Mouse (Mus musculus): ENCODE measurements around the gene Slc22a14. TPM values are rescaled to one million over a fixed set of nuclear protein-coding genes. Genes with fewer than 3 reads are reported as not detected.

Slc22a14 gene
- polyA plus RNA-seq, 1 experiment = 0.29 TPM

DNA sequence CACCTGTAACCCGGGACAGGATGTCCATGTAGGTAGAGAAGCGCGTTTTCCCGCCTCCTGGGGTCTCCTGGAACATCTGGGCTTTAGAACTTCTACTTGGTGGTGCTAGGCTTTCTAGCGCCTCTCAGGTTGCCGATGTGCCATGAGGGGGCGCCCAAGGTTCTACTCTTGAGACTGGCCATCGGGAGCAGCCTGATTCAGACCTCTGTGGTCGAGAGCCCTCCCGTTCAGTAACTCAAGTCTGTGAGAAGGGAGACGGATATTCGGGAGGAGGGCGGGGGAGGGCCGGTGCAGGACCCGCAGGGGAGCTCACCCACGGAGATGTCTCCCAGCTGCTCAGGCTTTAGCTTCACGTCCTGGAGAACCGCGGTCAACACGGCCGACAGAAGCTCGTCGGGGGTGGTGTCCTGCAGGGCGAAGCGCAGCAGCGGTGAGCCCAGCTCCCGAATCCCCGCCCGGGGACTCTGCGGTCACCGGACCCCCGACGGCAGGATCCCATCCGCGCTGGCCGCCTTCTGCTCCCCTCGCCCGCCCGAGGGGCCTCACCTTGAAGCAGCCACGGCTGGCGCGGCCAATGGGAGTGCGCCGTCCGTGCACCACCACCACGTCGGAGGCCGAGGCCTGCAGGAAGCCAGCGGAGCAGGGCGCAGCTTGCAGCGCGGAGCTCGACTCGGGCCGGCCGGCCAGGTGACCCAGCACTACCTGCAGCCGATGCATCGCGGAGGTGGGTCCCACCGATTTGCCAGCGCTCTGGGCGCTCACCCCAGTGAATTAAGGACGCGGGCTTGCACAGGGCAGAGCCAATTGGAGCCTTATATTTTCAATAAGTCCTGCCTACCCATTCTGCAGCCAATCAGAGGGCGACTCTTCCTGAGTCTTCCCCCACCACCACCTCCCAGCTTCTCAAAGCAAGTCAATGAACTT is 208.8 kb downstream of the Slc22a14 start, which contains the start of gene Acaa1b:
Gene Acaa1b (minus strand): TSS at position 816 of the 924 bp plus-strand sequence.
- no peak within 1 kb of the TSS for H3K27ac ChIP-seq (ENCODE audit: insufficient read depth, low read length)
- TF ChIP-seq POLR2A (IDR thresholded peaks at IDR 0.05; ENCODE audit: extremely low read depth, insufficient read depth, low read length) (no peak), CTCF (IDR thresholded peaks at IDR 0.05; ENCODE audit: extremely low read depth, insufficient read depth, low read length) (peak; percentile 48; the same call in 1 of the 2 replicates)
- H3K4me3 ChIP-seq (ENCODE audit: insufficient read depth, low read length) = peak within 1 kb of the TSS; percentile 19
- no peaks in the 10 kb centered on the region for H3K4me1 ChIP-seq (ENCODE audit: control insufficient read depth, insufficient read depth, low read length)

DNA sequence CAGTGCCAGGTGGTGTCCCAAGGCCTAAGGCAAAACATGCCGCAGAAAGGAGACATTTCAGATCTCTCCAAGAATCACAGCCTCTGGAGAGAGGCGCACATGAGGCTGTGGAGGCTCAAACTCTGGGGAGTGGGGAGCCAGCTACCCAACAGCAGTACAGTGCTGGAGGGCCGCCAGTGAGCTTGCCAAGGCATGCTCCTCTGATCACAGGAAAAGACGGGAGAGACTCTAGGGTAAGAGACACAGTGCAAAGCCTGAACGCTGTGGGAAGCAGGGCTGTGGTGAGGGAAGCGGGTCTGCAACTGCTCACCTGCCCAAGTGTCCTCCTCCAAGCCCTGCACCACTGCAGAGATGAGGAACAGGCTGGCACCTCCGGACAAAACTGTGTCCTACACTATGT is 209.5 kb downstream of the Slc22a14 start:
- no peak for TF ChIP-seq CTCF (IDR thresholded peaks at IDR 0.05; ENCODE audit: extremely low read depth, insufficient read depth, low read length)
- no peak for TF ChIP-seq POLR2A (IDR thresholded peaks at IDR 0.05; ENCODE audit: extremely low read depth, insufficient read depth, low read length)
- H3K27ac ChIP-seq (ENCODE audit: insufficient read depth, low read length) = no peak overlapping the region

DNA sequence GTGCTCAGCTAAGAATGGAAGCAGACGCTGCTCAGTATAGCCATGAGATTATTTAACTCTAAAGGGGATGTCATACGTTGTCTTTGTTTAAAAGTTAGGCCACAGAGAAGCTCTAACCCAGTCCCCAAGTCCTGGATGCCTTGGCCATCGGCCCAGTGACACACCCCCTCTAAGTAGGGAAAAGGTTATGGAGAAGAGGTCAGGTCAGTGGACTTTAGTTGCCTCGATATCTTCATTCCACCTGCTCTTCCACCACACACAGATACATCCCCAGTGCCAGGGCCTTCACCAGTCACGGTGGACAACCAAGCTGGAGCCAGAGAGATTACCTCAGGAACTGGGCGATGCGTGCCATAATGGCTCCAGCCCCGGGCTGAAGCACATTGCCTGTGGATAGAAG is 209.9 kb downstream of the Slc22a14 start:
- Histone ChIP-seq H3K4me3 (ENCODE audit: insufficient read depth, low read length) (no peak overlapping the region), H3K27ac (ENCODE audit: insufficient read depth, low read length) (no peak overlapping the region), H3K4me1 (ENCODE audit: control insufficient read depth, insufficient read depth, low read length) (no peaks in the 10 kb centered on the region)
- TF ChIP-seq CTCF (IDR thresholded peaks at IDR 0.05; ENCODE audit: extremely low read depth, insufficient read depth, low read length) (no peak), POLR2A (IDR thresholded peaks at IDR 0.05; ENCODE audit: extremely low read depth, insufficient read depth, low read length) (no peak)

More for the DNA sequence above, 209.5 kb downstream of the Slc22a14 start:
- H3K4me3 ChIP-seq (ENCODE audit: insufficient read depth, low read length) = no peak overlapping the region
- no peaks in the 10 kb centered on the region for H3K4me1 ChIP-seq (ENCODE audit: control insufficient read depth, insufficient read depth, low read length)

DNA sequence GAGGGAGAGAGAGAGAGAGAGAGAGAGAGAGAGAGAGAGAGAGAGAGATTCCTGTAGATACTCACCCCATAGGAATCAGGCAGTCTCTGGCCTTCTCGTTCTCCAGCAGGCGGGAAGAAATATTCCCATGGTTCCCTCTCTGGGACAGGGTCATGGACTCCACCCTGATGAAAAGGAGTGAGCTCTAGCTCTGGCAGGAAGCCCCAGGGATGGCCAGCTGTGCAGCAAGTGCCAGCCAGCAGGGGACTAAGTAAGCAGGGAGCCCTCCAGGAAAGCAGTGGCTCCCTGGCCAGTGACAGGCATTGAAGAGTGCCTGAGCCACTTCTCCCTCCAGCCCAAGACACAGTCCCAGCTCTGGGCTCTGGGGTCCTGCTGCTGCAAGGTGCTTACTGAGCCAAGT is 213.6 kb downstream of the Slc22a14 start:
- Histone ChIP-seq H3K4me1 (ENCODE audit: control insufficient read depth, insufficient read depth, low read length) (no peaks in the 10 kb centered on the region), H3K27ac (ENCODE audit: insufficient read depth, low read length) (no peak overlapping the region), H3K4me3 (ENCODE audit: insufficient read depth, low read length) (no peak overlapping the region)
- TF ChIP-seq POLR2A (IDR thresholded peaks at IDR 0.05; ENCODE audit: extremely low read depth, insufficient read depth, low read length) = no peak
- TF ChIP-seq CTCF (IDR thresholded peaks at IDR 0.05; ENCODE audit: extremely low read depth, insufficient read depth, low read length) = no peak

DNA sequence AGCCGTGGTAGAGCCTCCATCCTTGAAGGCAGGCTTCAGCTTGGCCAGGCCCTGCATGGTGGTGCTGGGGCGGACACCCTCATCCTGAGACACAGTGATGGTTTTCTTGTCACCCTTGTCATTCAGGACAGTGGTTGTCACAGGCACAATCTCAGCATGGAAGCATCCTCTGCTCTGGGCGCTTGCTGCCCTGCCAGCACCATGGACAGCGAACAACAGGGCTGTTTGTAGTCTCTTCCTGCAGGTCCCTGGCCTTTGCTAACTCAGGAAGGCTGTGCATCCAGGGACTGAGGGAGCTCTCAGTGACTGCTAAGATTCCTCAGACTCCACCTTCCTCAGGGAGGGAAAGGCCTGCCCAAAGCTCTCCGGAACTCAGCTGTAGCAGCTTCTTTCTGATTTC is 215.8 kb downstream of the Slc22a14 start:
- no peak for TF ChIP-seq CTCF (IDR thresholded peaks at IDR 0.05; ENCODE audit: extremely low read depth, insufficient read depth, low read length)
- no peak for TF ChIP-seq POLR2A (IDR thresholded peaks at IDR 0.05; ENCODE audit: extremely low read depth, insufficient read depth, low read length)
- Histone ChIP-seq H3K27ac (ENCODE audit: insufficient read depth, low read length) (no peak overlapping the region), H3K4me3 (ENCODE audit: insufficient read depth, low read length) (no peak overlapping the region), H3K4me1 (ENCODE audit: control insufficient read depth, insufficient read depth, low read length) (no peaks in the 10 kb centered on the region)

DNA sequence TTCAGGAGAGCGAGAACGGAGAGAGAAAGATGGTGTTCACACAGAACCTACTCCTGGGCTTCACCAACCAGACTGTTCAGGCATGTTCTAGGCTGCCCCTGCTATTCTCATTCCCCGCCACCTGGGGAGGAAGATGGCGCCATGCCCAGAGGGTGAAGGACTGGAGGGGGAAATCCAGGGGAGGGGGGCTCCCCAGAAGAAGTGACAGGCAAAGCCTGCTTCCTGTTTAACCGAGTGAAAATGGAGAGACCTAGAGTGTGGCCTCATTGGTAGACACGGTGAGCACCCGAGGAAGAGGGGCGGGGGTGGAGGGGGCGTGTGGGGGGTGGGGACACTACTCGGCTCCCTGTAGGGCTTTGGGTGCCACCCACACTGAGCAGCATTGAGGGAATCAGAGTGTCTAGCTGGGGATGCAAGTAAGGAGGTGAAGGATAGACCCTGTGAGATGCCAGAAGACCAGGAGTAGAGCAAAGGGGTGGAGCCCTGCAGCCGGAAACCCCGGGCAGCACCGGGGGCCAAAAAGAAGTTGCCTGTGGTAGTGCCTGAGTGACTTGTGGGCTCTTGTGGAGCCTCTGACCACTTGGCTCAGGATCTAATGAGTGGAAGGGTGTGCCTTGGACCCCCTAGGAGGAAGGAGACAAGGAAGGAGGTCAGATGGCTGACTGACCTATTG is 219.1 kb downstream of the Slc22a14 start:
- no peak for TF ChIP-seq CTCF (IDR thresholded peaks at IDR 0.05; ENCODE audit: extremely low read depth, insufficient read depth, low read length)
- no peak for TF ChIP-seq POLR2A (IDR thresholded peaks at IDR 0.05; ENCODE audit: extremely low read depth, insufficient read depth, low read length)
- H3K4me1 ChIP-seq (ENCODE audit: control insufficient read depth, insufficient read depth, low read length) = no peaks in the 10 kb centered on the region
- no peak overlapping the region for H3K4me3 ChIP-seq (ENCODE audit: insufficient read depth, low read length)
- H3K27ac ChIP-seq (ENCODE audit: insufficient read depth, low read length) = no peak overlapping the region

DNA sequence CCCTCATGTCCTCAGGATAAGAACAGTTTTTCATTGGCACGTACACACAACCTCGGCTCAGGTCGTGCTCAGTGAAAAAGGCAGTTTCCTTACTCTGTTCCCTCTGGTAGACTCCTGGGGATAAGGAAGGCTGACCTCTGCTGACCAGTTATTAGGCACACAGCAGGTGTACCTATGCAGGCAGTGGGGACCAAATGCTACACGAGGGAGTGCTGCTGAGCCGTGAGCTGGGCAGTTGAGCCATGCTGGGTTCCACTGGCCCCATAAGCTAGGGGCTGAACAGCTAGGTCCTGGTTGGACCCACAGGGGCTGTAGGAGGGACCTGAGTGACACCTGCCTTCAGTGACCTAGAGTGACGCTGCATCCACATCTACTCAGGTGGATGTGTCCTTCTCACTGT is 219.7 kb downstream of the Slc22a14 start:
- Histone ChIP-seq H3K27ac (ENCODE audit: insufficient read depth, low read length) (no peak overlapping the region), H3K4me3 (ENCODE audit: insufficient read depth, low read length) (no peak overlapping the region), H3K4me1 (ENCODE audit: control insufficient read depth, insufficient read depth, low read length) (no peaks in the 10 kb centered on the region)
- TF ChIP-seq POLR2A (IDR thresholded peaks at IDR 0.05; ENCODE audit: extremely low read depth, insufficient read depth, low read length) (no peak), CTCF (IDR thresholded peaks at IDR 0.05; ENCODE audit: extremely low read depth, insufficient read depth, low read length) (no peak)

DNA sequence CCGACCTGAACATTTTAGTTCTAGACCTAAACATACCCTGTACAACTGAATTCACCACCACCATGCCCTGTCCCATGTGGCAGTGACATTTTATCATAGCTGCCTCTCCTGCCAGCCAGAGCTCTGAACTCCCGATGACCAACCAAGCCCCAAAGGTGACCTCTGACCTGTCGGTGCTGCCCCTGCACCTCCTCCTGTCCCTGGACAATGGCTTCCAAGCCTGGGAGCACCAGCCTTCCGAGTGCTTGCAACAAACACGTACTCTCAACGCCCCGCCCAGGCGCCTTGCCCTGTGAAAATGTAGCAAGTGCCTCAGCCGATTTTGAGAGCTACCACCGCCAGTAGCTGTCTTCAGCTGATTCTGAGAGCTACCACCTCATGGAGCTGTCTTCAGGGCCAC is 220.2 kb downstream of the Slc22a14 start:
- Histone ChIP-seq H3K4me3 (ENCODE audit: insufficient read depth, low read length) (no peak overlapping the region), H3K27ac (ENCODE audit: insufficient read depth, low read length) (no peak overlapping the region), H3K4me1 (ENCODE audit: control insufficient read depth, insufficient read depth, low read length) (no peaks in the 10 kb centered on the region)
- no peak for TF ChIP-seq POLR2A (IDR thresholded peaks at IDR 0.05; ENCODE audit: extremely low read depth, insufficient read depth, low read length)
- no peak for TF ChIP-seq CTCF (IDR thresholded peaks at IDR 0.05; ENCODE audit: extremely low read depth, insufficient read depth, low read length)

DNA sequence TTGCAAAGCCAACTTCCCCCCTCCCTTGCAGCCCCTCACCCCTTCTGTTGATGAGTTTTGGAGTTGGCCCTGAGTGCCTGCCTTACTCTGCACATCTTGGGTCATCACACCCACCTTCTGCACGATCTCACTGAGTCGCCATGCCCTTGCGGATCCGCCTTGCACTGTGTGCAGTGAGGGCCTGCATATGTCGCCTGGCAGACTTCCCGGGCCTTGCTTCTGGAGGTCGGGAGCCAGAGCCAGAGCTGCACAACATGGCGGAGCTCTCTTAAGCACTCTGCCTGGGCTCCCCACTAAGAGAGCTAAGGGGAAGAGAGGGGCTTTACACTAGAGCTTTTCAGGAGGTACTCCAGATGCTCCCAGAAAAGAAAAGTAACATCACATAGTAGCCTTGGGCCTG is 220.7 kb downstream of the Slc22a14 start:
- H3K4me1 ChIP-seq (ENCODE audit: control insufficient read depth, insufficient read depth, low read length) = no peaks in the 10 kb centered on the region
- H3K27ac ChIP-seq (ENCODE audit: insufficient read depth, low read length) = no peak overlapping the region
- TF ChIP-seq CTCF (IDR thresholded peaks at IDR 0.05; ENCODE audit: extremely low read depth, insufficient read depth, low read length) (no peak), POLR2A (IDR thresholded peaks at IDR 0.05; ENCODE audit: extremely low read depth, insufficient read depth, low read length) (no peak)
- H3K4me3 ChIP-seq (ENCODE audit: insufficient read depth, low read length) = no peak overlapping the region
